Mouse (Mus musculus): Measurements from ENCODE around the gene Mfap1b. TPM values are rescaled to one million over a fixed set of nuclear protein-coding genes. Genes with fewer than 3 reads are reported as not detected.

Gene Mfap1b
- polyA plus RNA-seq, 1 experiment from 2014 or later: 54.5 TPM

- 17% methylated on average over 4 of the region's 4 CpGs for WGBS
- H3K9me3 ChIP-seq (replicated peaks): no peaks in the 10 kb centered on the region
- no peak for DNase-seq (ENCODE audit: low spot score)
- H3K4me3 ChIP-seq: peak overlapping the region; percentile 88
- no peaks in the 10 kb centered on the region for H3K27me3 ChIP-seq (ENCODE audit: low read depth, poor library complexity, severe bottlenecking)
- peaks cover 20% of the 10 kb centered on the region for H3K4me1 ChIP-seq
- peaks cover 25% of the 10 kb centered on the region for H3K36me3 ChIP-seq
- H3K27ac ChIP-seq: peak overlapping the region; percentile 98
Observed at GRCm38 (mm10) chr2:121412843-121413386, 61.0 kb downstream of the Mfap1b start.

Small RNA genes lying within 50 kb of the gene (microRNA-seq; reads per million reads assigned to microRNA genes)
- not detected for gene Gm22953

Other genes starting within 250 kb of the Mfap1b start
- 116 and 135 TPM in 2 replicates for gene Trp53bp1, start 202.7 kb downstream of the Mfap1b start, polyA plus RNA-seq (2016; fragmentation: Nextera tagmentation; extraction: Ambion mirVana)
- gene Map1a, start 184.5 kb downstream of the Mfap1b start, polyA plus RNA-seq (2016; fragmentation: Nextera tagmentation; extraction: Ambion mirVana): 1.5 and 2.0 TPM in 2 replicates
- gene Ppip5k1, start 118.7 kb downstream of the Mfap1b start, polyA plus RNA-seq (2016; fragmentation: Nextera tagmentation; extraction: Ambion mirVana): 7.5 and 8.9 TPM in 2 replicates
- gene Ckmt1, start 116.4 kb downstream of the Mfap1b start, polyA plus RNA-seq (2016; fragmentation: Nextera tagmentation; extraction: Ambion mirVana): 0.59 and 1.5 TPM in 2 replicates
- gene Strc, start 86.9 kb downstream of the Mfap1b start, polyA plus RNA-seq (2016; fragmentation: Nextera tagmentation; extraction: Ambion mirVana): not detected in 2 replicates
- 603 and 646 TPM in 2 replicates for gene Pdia3, start 60.3 kb downstream of the Mfap1b start, polyA plus RNA-seq (2016; fragmentation: Nextera tagmentation; extraction: Ambion mirVana)
- gene Catsper2, start 60.3 kb downstream of the Mfap1b start, polyA plus RNA-seq (2016; fragmentation: Nextera tagmentation; extraction: Ambion mirVana): 2.3 and 2.9 TPM in 2 replicates
- 6.4 and 8.1 TPM in 2 replicates for gene Ell3, start 29.8 kb downstream of the Mfap1b start, polyA plus RNA-seq (2016; fragmentation: Nextera tagmentation; extraction: Ambion mirVana)
- gene Serf2, start 24.9 kb downstream of the Mfap1b start, polyA plus RNA-seq (2016; fragmentation: Nextera tagmentation; extraction: Ambion mirVana): 472 and 490 TPM in 2 replicates
- 172 and 201 TPM in 2 replicates for gene Hypk, start 20.8 kb downstream of the Mfap1b start, polyA plus RNA-seq (2016; fragmentation: Nextera tagmentation; extraction: Ambion mirVana)
- gene Serinc4, start 17.3 kb downstream of the Mfap1b start, polyA plus RNA-seq (2016; fragmentation: Nextera tagmentation; extraction: Ambion mirVana): 0.10 TPM in 1 of 2 replicates, not detected in the other
- 24.3 and 29.7 TPM in 2 replicates for gene Mfap1a, start 32.6 kb upstream of the Mfap1b start, polyA plus RNA-seq (2016; fragmentation: Nextera tagmentation; extraction: Ambion mirVana)
- gene Wdr76, start 32.7 kb upstream of the Mfap1b start, polyA plus RNA-seq (2016; fragmentation: Nextera tagmentation; extraction: Ambion mirVana): 9.1 and 10.3 TPM in 2 replicates

Data from limb, embryonic 10.5 days (tissue).